Mouse (Mus musculus): ENCODE measurements around the gene Tnfrsf25.

DNA sequence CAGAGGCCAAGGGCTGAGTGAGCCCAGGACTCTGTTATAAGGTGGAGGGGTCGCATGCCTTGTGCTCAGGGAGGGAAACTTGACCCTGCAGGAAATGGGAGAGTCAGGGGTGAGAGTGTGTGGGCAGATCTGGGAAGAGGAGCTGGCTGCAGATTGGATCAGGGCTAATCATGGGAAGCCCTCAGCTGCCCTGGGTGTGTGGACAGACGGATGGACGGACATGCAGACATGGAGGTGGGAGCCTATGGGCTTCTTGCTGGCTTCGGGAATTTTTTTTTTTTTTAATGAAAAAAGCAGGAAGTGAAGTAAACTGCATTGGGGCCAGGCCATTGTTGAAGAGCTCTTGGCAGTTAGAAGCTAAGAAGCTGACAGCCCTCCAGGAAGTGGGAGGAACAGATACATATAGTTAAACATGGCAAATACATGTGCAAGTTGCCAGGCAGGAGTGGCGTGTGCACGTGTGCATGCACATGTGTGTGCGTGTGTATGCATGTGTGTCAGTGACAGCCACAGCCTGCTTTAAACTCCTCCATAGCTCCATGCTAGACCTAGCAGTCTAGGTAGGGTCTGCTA is 14.6 kb upstream of the Tnfrsf25 start:
- no peak for TF ChIP-seq CTCF (IDR thresholded peaks at IDR 0.05; ENCODE audit: low read depth)
- TF ChIP-seq EP300 (IDR thresholded peaks at IDR 0.05; ENCODE audit: low read depth), result no peak
